Mouse (Mus musculus): ENCODE measurements around the gene Crybg3. TPM values are rescaled to one million over a fixed set of nuclear protein-coding genes. Genes with fewer than 3 reads are reported as not detected.

Crybg3 gene
- total and polyA plus RNA-seq, 3 experiments = 2.7 to 5.0 (median 2.8) TPM

- Histone ChIP-seq H3K4me2 (ENCODE audit: insufficient read depth, low read depth, poor library complexity, severe bottlenecking) (no peak overlapping the region), H3K79me2 (replicated peaks; ENCODE audit: control insufficient read depth, extremely low read depth, insufficient read depth, poor library complexity, severe bottlenecking) (no peaks in the 10 kb centered on the region), H3K27ac (ENCODE audit: insufficient read depth, low read depth) (no peak overlapping the region), H3K9me3 (replicated peaks; ENCODE audit: low read length) (peaks cover 4% of the 10 kb centered on the region), H3K4me3 (replicated peaks in 1 of 3; ENCODE audit: low read depth in 2 of 3, low read length in 2 of 3, poor library complexity in 1 of 3) (no peak overlapping the region), H3K27me3 (replicated peaks) (no peaks in the 10 kb centered on the region), H3K4me1 (ENCODE audit: control insufficient read depth in 1 of 2, insufficient read depth in 2 of 2) (no peaks in the 10 kb centered on the region; a peak in 1 of 4 replicates), H3K9ac (ENCODE audit: insufficient read depth, low read depth) (no peak overlapping the region), H3K36me3 (replicated peaks in 1 of 2; ENCODE audit: control insufficient read depth in 1 of 2, insufficient read depth in 1 of 2, low read length in 1 of 2) (no peaks in the 10 kb centered on the region)
- in situ Hi-C loops (cut with MboI; ENCODE audit: low pct_ligation_motif_present, low pct_unique_long_range_greater_than_20kb, low sequenced_read_pairs) = no loop called here
- DNase-seq (ENCODE audit: extremely low read depth) = no peak
- TF ChIP-seq HCFC1 (IDR thresholded peaks at IDR 0.05; ENCODE audit: low read depth, low read length) (no peak), ETS1 (conservative IDR thresholded peaks at IDR 0.05; ENCODE audit: low read depth, low read length) (no peak), MYC (IDR thresholded peaks at IDR 0.05; ENCODE audit: low read depth, low read length) (no peak), JUND (conservative IDR thresholded peaks at IDR 0.05; ENCODE audit: low read depth, low read length) (no peak), SIN3A (IDR thresholded peaks at IDR 0.05; ENCODE audit: low read length) (no peak)
- dilution Hi-C loops (cut with MboI; ENCODE audit: extremely low pct_ligation_motif_present, extremely low pct_unique_long_range_greater_than_20kb, low sequenced_read_pairs) = no loop called here
These were observed 6.1 kb downstream of the Crybg3 start for GRCm38 (mm10) chr16:59594714-59595113.

GRCm38 (mm10) chr16:59590790-59591189 is 10.0 kb downstream of the Crybg3 start:
- dilution Hi-C loops (cut with MboI; ENCODE audit: extremely low pct_ligation_motif_present, extremely low pct_unique_long_range_greater_than_20kb, low sequenced_read_pairs) = no loop called here
- H3K4me2 ChIP-seq (ENCODE audit: insufficient read depth, low read depth, poor library complexity, severe bottlenecking) = no peak overlapping the region

GRCm38 (mm10) chr16:59588351-59589025 is 12.3 kb downstream of the Crybg3 start:
- DNase-seq (ENCODE audit: extremely low read depth) = no peak
- TF ChIP-seq PAX5 (IDR thresholded peaks at IDR 0.05; ENCODE audit: low read length) (no peak), CTCF (conservative IDR thresholded peaks at IDR 0.05 in 1 of 2, IDR thresholded peaks at IDR 0.05 in 1 of 2; ENCODE audit: low read depth in 2 of 2, low read length in 2 of 2) (no peak), ELF1 (IDR thresholded peaks at IDR 0.05; ENCODE audit: low read depth, low read length) (no peak)
- no peaks in the 10 kb centered on the region for H3K79me2 ChIP-seq (replicated peaks; ENCODE audit: control insufficient read depth, extremely low read depth, insufficient read depth, poor library complexity, severe bottlenecking)
- no peaks in the 10 kb centered on the region for H3K36me3 ChIP-seq (replicated peaks in 1 of 2; ENCODE audit: control insufficient read depth in 1 of 2, insufficient read depth in 1 of 2, low read length in 1 of 2)
- H3K4me3 ChIP-seq (replicated peaks in 1 of 3; ENCODE audit: low read depth in 2 of 3, low read length in 2 of 3, poor library complexity in 1 of 3) = no peak overlapping the region
- dilution Hi-C loops (cut with MboI; ENCODE audit: extremely low pct_ligation_motif_present, extremely low pct_unique_long_range_greater_than_20kb, low sequenced_read_pairs) = no loop called here
- in situ Hi-C loops (cut with MboI; ENCODE audit: low pct_ligation_motif_present, low pct_unique_long_range_greater_than_20kb, low sequenced_read_pairs) = no loop called here
- peaks cover under 1% of the 10 kb centered on the region for H3K9me3 ChIP-seq (replicated peaks; ENCODE audit: low read length)
- H3K9ac ChIP-seq (ENCODE audit: insufficient read depth, low read depth) = no peak overlapping the region
- H3K4me2 ChIP-seq (ENCODE audit: insufficient read depth, low read depth, poor library complexity, severe bottlenecking) = no peak overlapping the region
- H3K27me3 ChIP-seq (replicated peaks) = no peaks in the 10 kb centered on the region
- peaks cover 6 to 19% of the 10 kb centered on the region in 2 experiments for H3K4me1 ChIP-seq (ENCODE audit: control insufficient read depth in 1 of 2, insufficient read depth in 2 of 2)
- no peak overlapping the region for H3K27ac ChIP-seq (ENCODE audit: insufficient read depth, low read depth)

More at GRCm38 (mm10) chr16:59590790-59591189, 10.0 kb downstream of the Crybg3 start:
- Histone ChIP-seq H3K9me3 (replicated peaks; ENCODE audit: low read length) (peaks cover 4% of the 10 kb centered on the region), H3K4me1 (ENCODE audit: control insufficient read depth in 1 of 2, insufficient read depth in 2 of 2) (peaks cover 2 to 8% of the 10 kb centered on the region in 2 experiments), H3K4me3 (replicated peaks in 1 of 3; ENCODE audit: low read depth in 2 of 3, low read length in 2 of 3, poor library complexity in 1 of 3) (no peak overlapping the region), H3K9ac (ENCODE audit: insufficient read depth, low read depth) (no peak overlapping the region), H3K27me3 (replicated peaks) (no peaks in the 10 kb centered on the region), H3K79me2 (replicated peaks; ENCODE audit: control insufficient read depth, extremely low read depth, insufficient read depth, poor library complexity, severe bottlenecking) (no peaks in the 10 kb centered on the region), H3K27ac (ENCODE audit: insufficient read depth, low read depth) (no peak overlapping the region), H3K36me3 (replicated peaks in 1 of 2; ENCODE audit: control insufficient read depth in 1 of 2, insufficient read depth in 1 of 2, low read length in 1 of 2) (no peaks in the 10 kb centered on the region)
- in situ Hi-C loops (cut with MboI; ENCODE audit: low pct_ligation_motif_present, low pct_unique_long_range_greater_than_20kb, low sequenced_read_pairs) = no loop called here
- DNase-seq (ENCODE audit: extremely low read depth) = no peak
- TF ChIP-seq HCFC1 (IDR thresholded peaks at IDR 0.05; ENCODE audit: low read depth, low read length) = no peak
- TF ChIP-seq RAD21 (IDR thresholded peaks at IDR 0.05; ENCODE audit: low read depth, low read length) = no peak
- TF ChIP-seq CTCF (conservative IDR thresholded peaks at IDR 0.05 in 1 of 2, IDR thresholded peaks at IDR 0.05 in 1 of 2; ENCODE audit: low read depth in 2 of 2, low read length in 2 of 2) = no peak
- TF ChIP-seq IRF4 (IDR thresholded peaks at IDR 0.05; ENCODE audit: low read depth, low read length) = no peak
